Mouse (Mus musculus) layer of hippocampus, adult 9-10 months (tissue): ENCODE measurements at regions not wholly inside any gene's neighbourhood (a gene's known extent, or its start where the extent isn't known, plus 50 kb on each side); places are given as distances from the start of the nearest gene placed in this dataset.

Experiments used
- DNase-seq: peaks from one replicate; pipeline ENCODE4 v3.0.0; 2022; ENCODE audit warnings: low spot score

DNA sequence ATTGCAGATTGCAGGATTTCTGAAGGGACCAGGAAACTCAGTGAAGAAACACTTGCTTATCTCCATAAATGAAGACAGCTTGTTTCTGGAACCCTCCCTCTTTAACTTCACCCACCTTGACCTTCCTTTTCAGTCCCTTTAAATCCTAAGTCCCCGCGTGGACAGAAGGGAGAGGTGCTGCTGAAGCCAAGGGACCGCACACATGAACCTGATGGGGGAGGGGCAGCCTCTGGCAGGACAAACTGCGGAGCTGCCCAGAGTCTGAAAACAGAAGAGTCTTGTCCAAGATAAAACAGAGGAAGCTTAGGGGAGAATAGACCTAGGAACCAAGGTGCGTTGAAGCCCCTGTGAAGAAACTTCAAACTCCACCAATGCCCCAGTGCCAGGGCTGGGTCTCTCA lies 368.9 kb upstream of the Tbx3 start:
- no peak for DNase-seq

DNA sequence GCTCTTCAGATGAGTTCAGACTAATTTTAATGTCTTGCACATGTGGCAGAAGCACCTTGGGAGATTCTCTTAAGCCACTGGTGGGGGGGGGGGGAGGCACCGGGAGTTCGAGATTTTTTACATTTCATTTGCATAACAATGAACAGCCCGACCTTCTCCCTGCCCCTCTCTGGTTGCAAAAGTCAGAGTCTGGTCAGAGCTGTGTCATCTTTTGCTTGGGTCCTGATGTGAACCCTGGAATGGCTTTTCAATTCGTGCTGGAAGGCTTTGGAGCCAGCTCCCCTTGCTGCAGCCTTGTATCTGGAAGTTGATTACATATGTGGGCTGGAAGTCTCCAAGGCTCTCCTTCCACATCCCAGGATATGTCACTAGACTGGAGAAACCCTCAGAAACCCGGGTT lies 365.7 kb upstream of the Tbx3 start:
- DNase-seq: no peak

DNA sequence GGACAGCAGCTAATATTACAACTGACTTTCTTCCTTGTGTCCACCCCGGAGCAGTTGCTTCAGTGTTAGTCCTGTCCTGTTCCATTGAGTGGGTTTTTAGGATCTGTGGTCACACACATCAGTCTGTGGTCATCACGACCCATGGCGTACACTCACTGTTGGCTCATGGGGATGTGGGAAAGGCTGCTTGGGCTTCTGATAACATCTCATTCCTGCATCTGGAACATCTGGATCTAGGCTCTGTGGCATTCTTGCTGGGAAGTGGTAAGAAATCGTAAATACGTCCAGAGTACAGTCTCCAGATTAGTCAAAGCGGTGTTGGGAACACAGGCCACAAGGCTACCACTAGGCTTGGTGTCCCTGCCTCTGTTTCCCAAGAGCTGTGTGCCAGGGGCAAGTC lies 362.7 kb upstream of the Tbx3 start:
- DNase-seq: no peak

DNA sequence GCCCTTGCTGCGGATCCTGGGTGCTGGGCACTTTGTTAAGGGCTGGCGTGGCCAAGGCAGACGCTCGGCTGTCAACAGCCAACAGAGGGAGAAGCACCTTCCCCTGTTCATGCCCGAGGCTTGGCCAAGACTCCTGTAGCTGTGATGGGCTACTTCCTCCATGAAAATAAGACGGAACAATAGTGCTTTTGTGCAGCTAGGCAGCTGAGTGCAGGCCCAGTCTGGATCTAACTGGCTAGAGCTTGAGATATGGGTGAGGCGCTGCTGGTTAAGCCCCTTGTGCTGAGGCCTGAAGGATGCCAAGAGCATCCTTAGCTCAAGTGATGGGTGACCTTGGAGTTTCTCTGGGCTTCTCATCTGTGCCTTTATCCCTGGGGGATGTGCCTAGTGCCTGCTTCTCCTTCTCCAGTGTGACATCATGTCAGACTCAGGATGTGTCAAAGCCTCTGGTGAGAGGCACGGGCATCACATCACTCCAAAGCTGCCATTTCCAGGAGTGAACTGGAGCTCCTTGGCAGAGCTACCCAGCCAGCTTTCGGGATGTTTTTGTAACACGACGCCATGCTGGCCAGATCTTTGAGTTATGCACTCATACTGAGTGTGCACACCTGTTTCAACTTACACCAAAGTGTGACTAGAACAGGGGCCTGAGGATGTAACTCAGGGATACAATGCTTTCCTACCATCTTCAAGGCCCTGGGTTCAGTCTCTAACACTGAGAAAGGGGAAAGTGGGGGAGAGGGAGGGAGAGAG lies 360.1 kb upstream of the Tbx3 start:
- no peak for DNase-seq

DNA sequence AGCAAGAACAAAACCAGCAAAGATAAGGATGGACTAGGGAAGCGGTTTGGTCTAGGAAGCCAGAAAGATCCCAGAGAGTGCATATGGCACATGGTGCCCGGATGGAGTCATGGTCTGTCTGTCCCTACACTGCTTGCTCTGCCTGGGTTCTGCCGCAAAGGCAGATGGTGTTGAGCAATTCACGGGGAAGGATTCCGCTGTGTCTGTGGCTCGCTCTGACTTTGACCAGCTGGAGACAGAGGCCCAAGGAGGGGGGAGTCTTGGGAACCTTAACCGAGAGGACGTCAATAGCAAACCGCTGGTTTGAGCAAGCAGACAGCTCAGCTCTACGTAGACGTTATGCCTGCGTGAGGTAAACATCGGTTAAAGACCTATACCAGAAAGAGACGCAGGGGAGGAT lies 357.7 kb upstream of the Tbx3 start:
- DNase-seq: no peak

DNA sequence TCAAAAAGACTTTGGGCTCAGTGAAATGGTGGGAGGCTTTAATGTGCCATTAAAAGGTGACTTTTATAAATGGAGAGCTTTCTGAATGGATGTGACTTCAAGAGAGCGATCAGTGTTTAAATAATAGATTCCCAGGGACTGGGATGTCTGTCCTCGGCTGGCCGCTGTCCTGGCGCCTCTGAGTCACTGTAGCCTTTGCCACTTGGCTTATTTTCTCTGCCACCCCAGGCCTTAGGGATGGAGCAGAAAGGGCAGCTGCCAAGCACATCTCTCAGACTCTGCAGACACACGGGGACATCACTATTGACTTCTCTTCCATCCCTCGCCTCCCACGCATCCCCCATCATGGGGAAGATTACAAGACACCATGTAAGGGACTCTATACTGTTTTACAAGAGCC lies 355.3 kb upstream of the Tbx3 start:
- no peak for DNase-seq

DNA sequence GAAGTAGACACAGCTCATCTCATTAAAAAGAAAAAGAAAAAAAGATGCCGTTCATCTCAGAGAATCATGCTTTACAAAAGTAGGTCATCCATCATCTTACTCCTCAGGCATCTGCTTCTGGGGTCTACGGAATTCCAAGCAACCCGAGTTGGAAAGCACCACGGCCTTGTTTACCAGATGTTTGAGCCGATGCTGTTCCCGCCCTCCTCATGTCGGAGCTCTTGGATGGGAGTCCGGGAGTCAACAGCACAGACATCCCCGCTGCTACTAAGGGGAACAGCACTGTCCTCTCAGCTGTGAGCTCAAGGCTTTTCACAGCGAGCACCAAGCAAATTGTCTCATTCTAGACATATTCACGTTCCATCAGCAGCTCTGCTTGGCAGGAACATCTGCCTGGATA lies 352.9 kb upstream of the Tbx3 start:
- no peak for DNase-seq

DNA sequence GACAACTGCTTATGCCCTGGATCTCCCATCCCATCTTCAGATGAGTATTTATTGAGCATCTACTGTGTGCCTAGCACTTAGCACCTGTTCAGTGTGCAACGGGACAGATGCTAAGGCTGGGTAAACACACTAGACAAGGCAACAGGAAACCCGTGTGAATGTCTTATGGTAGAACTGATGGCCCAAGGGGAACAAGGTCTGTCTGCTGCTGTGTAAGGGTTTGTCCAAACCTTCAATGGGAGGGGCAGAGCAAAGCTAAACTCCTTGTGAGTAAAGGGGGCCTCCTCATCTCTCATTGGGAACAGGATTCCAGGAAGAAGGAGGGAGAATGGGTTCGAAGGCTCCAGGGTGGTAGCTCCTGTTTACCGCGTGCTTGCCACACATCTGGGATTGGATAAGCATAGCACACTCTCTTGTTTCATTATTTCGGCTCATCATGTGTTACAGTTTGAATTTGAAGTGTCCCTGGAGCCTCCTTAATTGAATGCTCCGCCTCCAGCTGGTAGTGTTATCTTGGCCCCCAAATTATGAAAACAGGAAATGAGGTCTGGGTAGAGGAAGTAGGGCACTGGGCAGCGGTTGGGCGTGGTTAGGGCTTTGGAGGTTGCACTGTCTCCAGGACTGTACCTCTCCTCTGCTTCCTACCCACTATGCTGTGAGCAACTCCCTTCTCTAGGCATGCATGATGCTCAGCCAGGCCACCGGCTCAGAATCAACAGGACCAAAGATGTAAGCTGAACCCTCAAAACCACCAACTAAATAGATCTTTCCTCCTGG lies 348.9 kb upstream of the Tbx3 start:
- no peak for DNase-seq

DNA sequence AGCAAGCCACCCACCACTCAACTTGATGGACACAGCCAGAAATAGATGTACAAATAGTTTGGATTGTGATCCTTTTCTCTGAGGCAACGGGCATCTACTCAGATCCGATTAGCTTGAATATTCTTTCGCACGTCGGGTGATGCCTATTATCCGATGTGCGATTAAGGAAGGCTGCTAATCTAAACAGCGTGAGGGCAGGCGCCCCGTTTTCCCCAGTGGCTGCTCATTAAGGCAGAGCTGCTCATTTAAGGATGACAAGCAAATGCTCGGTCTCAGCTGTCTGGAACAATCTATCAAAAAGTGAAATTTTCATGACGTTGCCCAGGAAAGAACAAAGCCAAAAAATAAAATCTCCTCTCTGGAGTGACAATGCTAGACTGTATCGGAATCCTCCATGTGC lies 348.1 kb upstream of the Tbx3 start:
- no peak for DNase-seq

DNA sequence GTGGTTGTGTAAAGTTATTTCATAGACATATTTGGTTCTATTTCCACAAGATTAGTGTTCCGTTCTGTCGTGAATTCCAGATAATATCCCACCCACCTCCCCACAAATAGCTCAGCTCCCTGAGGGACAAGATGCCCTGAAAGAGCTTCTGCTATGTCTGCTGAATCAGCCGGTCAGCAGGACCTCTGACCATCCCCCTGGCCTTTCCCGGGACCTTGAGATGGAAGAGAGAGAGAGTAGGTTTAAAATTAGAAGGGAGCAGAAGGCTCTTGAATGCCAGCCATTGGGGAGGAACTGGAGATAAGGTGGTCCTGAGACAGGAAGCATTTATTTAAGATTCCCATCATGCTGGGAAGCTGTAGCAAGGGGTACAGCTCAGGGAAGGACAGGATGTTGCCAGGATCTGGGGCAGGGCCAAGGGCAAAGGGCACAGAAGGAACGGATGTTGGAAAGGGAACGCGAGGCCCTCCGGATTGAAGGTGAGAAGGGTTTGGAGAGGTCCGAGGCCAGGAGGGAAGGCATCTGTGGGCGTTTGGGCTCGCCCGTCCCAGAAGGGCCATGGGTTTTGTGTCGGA lies 344.7 kb upstream of the Tbx3 start:
- DNase-seq: no peak

DNA sequence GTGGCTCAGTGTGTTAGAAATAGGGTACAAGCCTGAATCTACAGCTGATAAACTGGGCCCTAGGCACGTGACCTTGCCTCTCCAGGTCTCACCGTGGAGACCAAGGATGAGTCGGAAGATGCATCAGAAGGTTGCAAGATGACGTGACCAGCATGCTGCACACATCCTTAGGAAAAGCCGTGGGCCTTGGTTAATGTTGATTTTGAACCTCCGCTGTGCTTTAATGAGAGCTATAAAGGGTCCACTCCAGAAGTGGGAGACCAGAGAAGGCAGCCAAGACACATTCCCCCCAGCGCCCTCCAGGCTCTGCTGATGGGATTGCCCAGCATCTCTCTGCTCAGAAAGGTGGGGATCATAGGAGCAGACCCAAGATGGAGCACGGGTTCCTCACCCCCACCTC lies 343.6 kb upstream of the Tbx3 start:
- DNase-seq: no peak

DNA sequence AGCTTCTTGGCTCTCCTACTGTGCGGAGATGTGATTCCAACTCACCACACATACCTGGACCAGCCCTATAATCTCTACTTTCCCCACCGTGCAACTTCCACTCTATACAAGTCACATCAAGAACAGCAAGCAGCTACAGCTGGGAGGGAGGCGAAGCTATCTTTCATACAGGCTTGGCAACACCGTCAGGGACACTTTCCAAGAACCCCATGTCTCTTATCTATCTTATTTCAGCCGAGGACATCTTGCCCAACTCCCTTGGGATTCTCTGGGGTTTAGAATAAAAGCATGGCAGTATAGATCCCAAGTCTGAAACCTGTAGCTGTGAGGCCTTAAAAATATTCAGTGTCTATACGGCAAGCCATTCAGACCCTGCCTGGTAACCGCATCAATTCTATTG lies 341.5 kb upstream of the Tbx3 start:
- no peak for DNase-seq

DNA sequence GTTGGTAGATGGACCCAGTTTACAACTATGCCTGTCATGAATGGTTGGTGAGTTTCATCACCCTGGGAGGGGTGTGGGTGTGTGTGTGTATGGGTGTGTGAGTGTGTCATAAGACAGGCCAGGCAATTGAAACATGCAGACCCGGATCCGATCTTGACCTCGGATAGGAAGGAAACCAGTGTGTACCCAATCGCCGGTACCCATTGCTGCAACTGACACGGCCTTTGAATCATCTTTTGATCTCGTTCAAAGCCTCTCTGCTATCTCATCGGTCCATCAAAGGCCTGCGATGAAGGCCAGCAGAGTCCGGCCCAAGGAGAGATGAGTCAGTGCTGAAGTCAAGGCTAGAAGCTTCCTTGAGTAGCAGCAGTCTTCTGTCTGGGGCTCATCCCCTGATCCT lies 341.1 kb upstream of the Tbx3 start:
- no peak for DNase-seq

DNA sequence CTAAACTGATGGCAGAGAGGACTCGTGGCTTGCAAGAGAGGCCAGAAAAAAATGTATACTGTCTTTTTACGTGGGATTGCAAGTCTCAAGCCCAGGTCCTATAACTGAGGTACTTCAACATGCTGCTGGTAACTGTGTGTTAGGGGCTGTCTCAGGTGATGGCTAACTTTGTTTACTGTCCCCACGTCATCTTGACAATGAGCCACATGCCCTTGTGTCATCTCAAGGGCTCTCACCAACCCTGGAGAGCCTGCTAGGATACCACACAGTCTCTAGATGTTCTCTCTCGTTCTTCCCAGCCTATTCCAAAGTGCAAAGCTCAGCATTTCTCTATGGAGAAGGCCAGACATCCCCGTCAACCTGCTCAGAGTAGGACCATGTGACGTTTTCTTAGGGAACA lies 340.6 kb upstream of the Tbx3 start:
- DNase-seq: no peak

DNA sequence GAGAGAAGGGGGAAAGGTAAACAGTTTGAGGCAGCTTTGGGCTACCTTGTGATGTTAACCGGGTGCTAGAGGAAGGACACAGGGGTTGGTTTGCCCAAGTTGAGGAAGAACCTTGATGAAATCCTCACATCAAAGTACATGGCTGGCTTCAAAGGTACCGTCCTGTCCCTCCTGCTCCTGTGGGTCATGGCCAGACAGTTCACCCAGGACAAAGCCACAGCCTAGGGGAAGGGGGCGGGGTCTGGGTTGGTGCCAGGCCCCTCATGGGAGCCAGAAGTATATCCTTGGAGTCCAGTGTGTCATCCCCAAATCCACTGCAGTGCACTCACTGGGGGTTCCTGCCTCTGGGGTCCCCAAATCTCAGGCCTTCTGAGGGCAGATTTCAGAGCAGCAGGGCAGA lies 339.0 kb upstream of the Tbx3 start:
- DNase-seq: no peak

DNA sequence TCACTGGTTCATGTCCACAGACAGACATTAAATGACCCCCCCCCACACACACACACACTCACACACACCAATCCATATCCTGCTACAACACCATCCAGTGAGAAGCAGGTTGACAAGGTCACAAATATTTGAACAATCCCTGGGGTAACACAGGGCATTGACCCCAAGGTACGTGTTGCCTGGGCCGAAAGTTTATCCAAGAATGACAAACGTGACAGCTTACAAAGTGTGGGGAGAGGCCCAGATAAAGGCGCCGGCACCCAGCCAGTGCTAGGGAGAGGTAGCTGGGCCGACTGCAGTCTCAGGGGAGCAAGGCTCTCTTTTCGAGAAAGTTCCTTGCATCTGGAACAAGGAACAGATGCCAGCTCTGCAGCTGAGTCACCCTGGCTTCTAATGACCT lies 337.8 kb upstream of the Tbx3 start:
- no peak for DNase-seq

DNA sequence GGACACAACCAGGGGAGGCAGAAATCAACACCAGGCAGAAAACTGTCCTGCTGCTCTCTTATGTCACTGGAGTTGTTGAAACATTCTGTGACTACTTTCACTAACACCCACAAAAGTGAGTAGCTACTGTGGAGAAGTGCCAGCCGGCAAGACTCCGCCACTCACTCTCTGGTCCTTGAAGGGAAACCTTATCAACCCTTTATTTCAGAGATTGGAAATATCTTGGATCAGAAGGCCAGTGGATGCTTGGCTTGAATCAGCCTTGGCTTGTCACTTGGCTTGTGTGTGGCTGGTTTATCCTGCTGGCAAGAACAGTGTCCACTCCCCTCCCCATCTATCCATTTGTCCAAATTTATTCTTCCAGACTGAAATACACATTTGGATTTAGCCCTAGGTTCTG lies 335.3 kb upstream of the Tbx3 start:
- no peak for DNase-seq

DNA sequence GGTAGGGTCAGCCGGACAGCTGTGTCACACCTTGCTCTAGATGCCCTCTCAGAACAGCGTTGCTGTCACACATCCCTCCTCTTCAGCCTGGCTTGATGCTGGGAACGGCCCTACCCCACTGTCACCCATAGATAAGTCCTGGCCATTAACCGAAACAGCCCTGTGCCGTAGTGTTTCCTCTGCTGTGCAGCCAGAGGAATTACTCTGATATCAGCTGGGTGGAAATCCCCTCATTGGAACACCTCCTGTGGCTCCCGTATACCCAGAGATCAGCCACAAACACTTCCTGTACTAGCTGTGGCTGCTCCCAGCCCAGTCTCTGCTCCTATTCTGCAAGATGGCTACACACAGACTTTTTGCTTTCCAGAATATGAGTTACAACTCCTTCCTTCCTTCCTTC lies 334.5 kb upstream of the Tbx3 start:
- no peak for DNase-seq

DNA sequence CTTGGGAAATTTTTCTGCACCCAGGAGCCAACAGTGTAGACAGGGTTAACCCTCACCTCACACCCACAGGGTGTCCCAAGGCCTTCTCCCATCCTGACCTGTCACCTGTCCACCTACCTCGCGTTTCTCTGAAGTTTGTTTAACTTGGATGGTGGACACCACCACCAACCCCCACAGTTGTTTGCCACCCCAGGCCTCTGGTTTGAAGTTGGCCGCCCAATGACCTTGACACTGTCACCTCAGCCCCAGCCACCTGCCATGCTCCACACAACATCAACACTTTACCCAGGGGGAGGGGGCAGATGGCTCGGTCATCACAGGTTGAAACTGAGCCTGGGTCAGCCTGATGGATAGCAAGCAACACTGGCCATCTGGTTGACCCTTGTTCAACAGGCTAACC lies 332.7 kb upstream of the Tbx3 start:
- no peak for DNase-seq

DNA sequence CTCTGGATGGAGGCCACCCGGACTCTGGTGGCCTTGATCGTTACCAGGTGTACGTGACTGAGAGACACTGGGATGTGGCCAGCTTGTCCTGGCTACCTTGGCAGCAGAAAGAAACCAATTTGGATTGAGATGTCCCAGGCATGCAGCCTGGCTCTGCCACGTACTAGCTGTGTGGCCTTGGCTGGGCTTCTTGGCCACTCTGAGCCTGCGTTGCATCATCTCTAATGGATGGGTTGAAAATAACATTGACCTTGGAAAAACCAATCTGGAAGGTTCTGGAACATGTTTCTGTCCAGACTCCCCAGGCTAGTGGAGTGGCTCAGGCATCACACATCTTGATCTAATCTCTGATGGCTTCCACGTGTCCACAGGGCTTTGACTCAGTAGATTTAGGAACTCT lies 331.8 kb upstream of the Tbx3 start:
- DNase-seq: no peak

DNA sequence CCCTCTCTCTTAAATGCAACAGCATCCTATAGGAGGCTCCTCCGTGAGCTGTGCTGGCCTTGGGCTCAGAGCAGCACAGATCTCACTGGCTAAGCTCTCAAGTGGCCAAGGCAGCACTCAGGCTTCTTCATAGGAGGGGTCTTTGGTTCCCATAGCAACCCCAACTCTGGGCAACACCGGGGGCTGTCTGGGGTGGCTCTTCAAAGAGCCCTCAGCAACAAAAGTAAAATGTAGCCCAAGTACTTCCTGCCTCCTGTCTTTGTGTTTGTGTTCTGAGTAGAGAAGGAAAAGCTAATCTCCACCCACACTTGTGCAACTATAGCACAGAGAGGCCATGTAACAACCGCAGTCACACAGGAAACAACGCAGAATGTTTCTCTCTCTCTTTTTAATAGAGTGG lies 322.2 kb upstream of the Tbx3 start:
- DNase-seq: no peak

DNA sequence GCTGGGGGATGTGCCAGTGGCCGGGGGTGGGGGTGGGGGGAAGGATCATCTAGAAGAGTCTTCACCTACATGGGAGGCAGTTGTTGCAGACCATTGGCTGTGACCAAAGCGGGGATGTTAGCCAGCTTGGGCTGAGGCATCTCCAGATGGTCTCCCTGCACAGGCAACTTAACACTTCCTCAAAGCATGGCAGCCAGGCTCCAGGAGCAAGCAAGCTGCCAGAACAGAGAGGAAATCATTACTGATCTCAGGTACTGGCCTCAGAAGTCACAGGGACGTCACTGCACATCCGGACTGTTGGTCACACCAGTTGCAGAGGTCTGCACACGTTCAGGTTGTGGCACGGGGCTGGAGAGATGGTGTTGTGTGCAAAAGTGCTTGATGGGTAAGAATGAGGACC lies 321.1 kb upstream of the Tbx3 start:
- DNase-seq: no peak

DNA sequence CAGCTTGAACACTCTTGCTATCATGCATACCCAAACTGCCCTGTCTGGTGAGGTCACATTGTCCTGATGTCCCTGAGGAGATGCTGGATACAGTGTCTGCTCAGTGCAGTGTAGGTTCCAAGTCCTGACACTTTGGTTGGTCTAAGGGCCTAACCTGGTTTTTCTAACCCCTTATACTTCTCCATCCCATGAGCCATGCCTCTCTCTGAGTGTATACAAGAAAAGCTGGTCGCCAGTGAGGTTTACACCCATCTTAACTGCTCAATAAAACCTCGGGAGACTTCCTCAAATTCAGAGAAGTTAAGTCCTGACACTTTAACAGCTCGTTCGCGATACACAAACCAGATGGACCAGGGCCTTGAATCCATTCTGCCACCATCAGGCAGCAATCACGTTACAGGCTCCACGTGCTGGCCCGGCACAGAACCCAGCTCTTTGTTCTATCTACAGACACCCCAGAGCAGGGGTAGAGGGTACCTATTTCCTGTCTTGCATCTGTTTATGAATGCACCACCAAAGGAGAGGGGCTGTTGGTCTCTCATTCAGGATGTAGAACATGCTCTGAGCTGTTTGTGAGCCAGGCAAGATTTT lies 320.0 kb upstream of the Tbx3 start:
- no peak for DNase-seq
